Mouse (Mus musculus): ENCODE data around the gene Raly.

The Raly gene

GRCm38 (mm10) chr2:154790656-154791483 is at the start of gene Raly, which contains the start of gene a:
Gene Raly (plus strand): TSS chr2:154791096.
Gene a (plus strand): TSS chr2:154791402.
- peak; percentile 99 for DNase-seq (ENCODE audit: low read depth, low spot score)

- DNase-seq (ENCODE audit: low read depth, low spot score) = no peak
These were observed 47.7 kb upstream of the Raly start for GRCm38 (mm10) chr2:154742911-154743819.

GRCm38 (mm10) chr2:154743915-154744314 is 47.0 kb upstream of the Raly start:
- no peak for DNase-seq (ENCODE audit: low read depth, low spot score)

GRCm38 (mm10) chr2:154748383-154748782 is 42.5 kb upstream of the Raly start:
- peak; percentile 25 for DNase-seq (ENCODE audit: low read depth, low spot score)

- no peak for DNase-seq (ENCODE audit: low read depth, low spot score)
These were observed 41.6 kb upstream of the Raly start for GRCm38 (mm10) chr2:154749046-154750036.

GRCm38 (mm10) chr2:154751924-154752323 is 39.0 kb upstream of the Raly start:
- no peak for DNase-seq (ENCODE audit: low read depth, low spot score)

- peak; percentile 11 for DNase-seq (ENCODE audit: low read depth, low spot score)
These were observed 36.8 kb upstream of the Raly start for GRCm38 (mm10) chr2:154754068-154754560.

- DNase-seq (ENCODE audit: low read depth, low spot score) = peak; percentile 24
These were observed 35.1 kb upstream of the Raly start for GRCm38 (mm10) chr2:154755791-154756190.

GRCm38 (mm10) chr2:154757691-154758090 is 33.2 kb upstream of the Raly start:
- no peak for DNase-seq (ENCODE audit: low read depth, low spot score)

GRCm38 (mm10) chr2:154758454-154758853 is 32.4 kb upstream of the Raly start:
- no peak for DNase-seq (ENCODE audit: low read depth, low spot score)

- DNase-seq (ENCODE audit: low read depth, low spot score) = no peak
These were observed 27.7 kb upstream of the Raly start for GRCm38 (mm10) chr2:154763226-154763625.

GRCm38 (mm10) chr2:154764828-154765497 is 25.9 kb upstream of the Raly start:
- peak; percentile 32 for DNase-seq (ENCODE audit: low read depth, low spot score)

GRCm38 (mm10) chr2:154765554-154766008 is 25.3 kb upstream of the Raly start:
- DNase-seq (ENCODE audit: low read depth, low spot score) = no peak

- no peak for DNase-seq (ENCODE audit: low read depth, low spot score)
These were observed 23.8 kb upstream of the Raly start for GRCm38 (mm10) chr2:154767051-154767450.

GRCm38 (mm10) chr2:154769930-154770329 is 21.0 kb upstream of the Raly start, which contains the start of gene Gm14214:
Gene Gm14214 (minus strand): TSS chr2:154770030.
- no peak for DNase-seq (ENCODE audit: low read depth, low spot score)

GRCm38 (mm10) chr2:154771604-154772003 is 19.3 kb upstream of the Raly start:
- no peak for DNase-seq (ENCODE audit: low read depth, low spot score)

GRCm38 (mm10) chr2:154774032-154774431 is 16.9 kb upstream of the Raly start:
- peak; percentile 54 for DNase-seq (ENCODE audit: low read depth, low spot score)

GRCm38 (mm10) chr2:154776496-154776895 is 14.4 kb upstream of the Raly start:
- no peak for DNase-seq (ENCODE audit: low read depth, low spot score)

GRCm38 (mm10) chr2:154779648-154780047 is 11.2 kb upstream of the Raly start:
- no peak for DNase-seq (ENCODE audit: low read depth, low spot score)

GRCm38 (mm10) chr2:154782361-154782760 is 8.5 kb upstream of the Raly start:
- DNase-seq (ENCODE audit: low read depth, low spot score) = no peak

All from CD4-positive, CD25-positive, alpha-beta regulatory T cell, adult 2 months (primary cell).